Mouse (Mus musculus) pancreas, adult 10 weeks (tissue): ENCODE results near the gene Olfr1216. TPM values are rescaled to one million over a fixed set of nuclear protein-coding genes. Genes with fewer than 3 reads are reported as not detected.

Experiments
- polyA plus RNA-seq: library from polyadenylated mRNA; stranded (reverse); fragments of 350-450 nt; fragmentation: Illumina TruSeq; extraction: RNeasy Lipid Tissue Mini Kit (QIAGEN cat#74804); gene quantifications from one replicate; pipeline ENCODE4 v1.2.3, GENCODE M21; 2015; ENCODE audit warnings: low read depth, low replicate concordance; ENCODE audit not compliant: insufficient read depth

Gene Olfr1216
- not detected for polyA plus RNA-seq

GRCm38 (mm10) chr2:89018240-89018639 lies at the start of gene Olfr1216:
Olfr1216 (minus strand) TSS chr2:89018340.

GRCm38 (mm10) chr2:89061087-89061486 lies 42.9 kb upstream of the Olfr1216 start, which contains the start of gene Olfr1218:
Olfr1218 (minus strand) TSS chr2:89061187.

GRCm38 (mm10) chr2:89031965-89032364 lies 13.8 kb upstream of the Olfr1216 start, which contains the start of gene Olfr1217:
Olfr1217 (minus strand) TSS chr2:89032065.

GRCm38 (mm10) chr2:89006873-89007272 lies 11.3 kb downstream of the Olfr1216 start, which contains the start of gene Olfr1215:
Olfr1215 (minus strand) TSS chr2:89006973.

GRCm38 (mm10) chr2:88992553-88992952 lies 25.6 kb downstream of the Olfr1216 start, which contains the start of gene Olfr1214:
Olfr1214 (minus strand) TSS chr2:88992653.

GRCm38 (mm10) chr2:88980181-88980580 lies 38.0 kb downstream of the Olfr1216 start, which contains the start of gene Gm13762:
Gm13762 (minus strand) TSS chr2:88980281.

Other genes with a start within 250 kb of the Olfr1216 start
- not detected for gene Olfr1200, start 247.9 kb downstream of the Olfr1216 start, polyA plus RNA-seq
- not detected for gene Olfr1201, start 225.3 kb downstream of the Olfr1216 start, polyA plus RNA-seq
- not detected for gene Olfr1202, start 203.8 kb downstream of the Olfr1216 start, polyA plus RNA-seq
- gene Olfr1205, start 188.6 kb downstream of the Olfr1216 start, polyA plus RNA-seq, result not detected
- gene Olfr1204, start 169.0 kb downstream of the Olfr1216 start, polyA plus RNA-seq, result not detected
- gene Olfr1206, start 155.1 kb downstream of the Olfr1216 start, polyA plus RNA-seq, result not detected
- not detected for gene Olfr1208, start 116.0 kb downstream of the Olfr1216 start, polyA plus RNA-seq
- not detected for gene Olfr1209, start 103.2 kb downstream of the Olfr1216 start, polyA plus RNA-seq
- not detected for gene Olfr1211, start 80.2 kb downstream of the Olfr1216 start, polyA plus RNA-seq
- gene Olfr1212, start 64.4 kb downstream of the Olfr1216 start, polyA plus RNA-seq, result not detected
- not detected for gene Gm13762, start 38.1 kb downstream of the Olfr1216 start, polyA plus RNA-seq
- not detected for gene Olfr1214, start 25.7 kb downstream of the Olfr1216 start, polyA plus RNA-seq
- gene Olfr1215, start 11.4 kb downstream of the Olfr1216 start, polyA plus RNA-seq, result not detected
- gene Olfr1217, start 13.7 kb upstream of the Olfr1216 start, polyA plus RNA-seq, result not detected
- not detected for gene Olfr1218, start 42.8 kb upstream of the Olfr1216 start, polyA plus RNA-seq
- not detected for gene Olfr1219, start 65.2 kb upstream of the Olfr1216 start, polyA plus RNA-seq
- gene Olfr1220, start 88.5 kb upstream of the Olfr1216 start, polyA plus RNA-seq, result not detected
- gene Olfr1221, start 98.9 kb upstream of the Olfr1216 start, polyA plus RNA-seq, result not detected
- not detected for gene Olfr1222, start 114.7 kb upstream of the Olfr1216 start, polyA plus RNA-seq
- not detected for gene Olfr1223, start 133.2 kb upstream of the Olfr1216 start, polyA plus RNA-seq
- gene Olfr1224-ps1, start 145.8 kb upstream of the Olfr1216 start, polyA plus RNA-seq, result not detected
- not detected for gene Olfr1225, start 156.3 kb upstream of the Olfr1216 start, polyA plus RNA-seq
- not detected for gene Olfr1226, start 181.7 kb upstream of the Olfr1216 start, polyA plus RNA-seq
- not detected for gene Olfr1228, start 235.7 kb upstream of the Olfr1216 start, polyA plus RNA-seq